Mouse (Mus musculus) intestine, postnatal 0 days (tissue): ENCODE results near the gene Cmss1. TPM values are rescaled to one million over a fixed set of nuclear protein-coding genes. Genes with fewer than 3 reads are reported as not detected.

Experiments used
- ATAC-seq: fragments of 200-750 bp; cut with Nextera tagmentation; 2 replicates; pipeline ENCODE4 v1.8.0; 2017; ENCODE audit warnings: mild to moderate bottlenecking, moderate TSS enrichment, moderate library complexity
- H3K27ac ChIP-seq: fragments of 300-500 bp; sonication (generic); 2 replicates; pipeline ENCODE4 v1.5.1; 2014; ENCODE audit warnings: mild to moderate bottlenecking, low read depth, low read length, moderate library complexity
- H3K27me3 ChIP-seq: fragments of 300-500 bp; sonication (generic); replicated peaks from 2 replicates; pipeline ENCODE4 v1.6.1; 2014; ENCODE audit warnings: low read length, mixed read lengths; ENCODE audit not compliant: control insufficient read depth, insufficient read depth
- H3K36me3 ChIP-seq: fragments of 300-500 bp; sonication (generic); 2 replicates; pipeline ENCODE4 v1.6.1; 2014; ENCODE audit warnings: mild to moderate bottlenecking, moderate library complexity; ENCODE audit not compliant: control insufficient read depth, insufficient read depth
- H3K4me1 ChIP-seq: fragments of 300-500 bp; sonication (generic); replicated peaks from 2 replicates; pipeline ENCODE4 v1.6.1; 2014; ENCODE audit warnings: antibody characterized with exemption, low read length, mixed read lengths; ENCODE audit not compliant: control insufficient read depth, insufficient read depth
- H3K4me2 ChIP-seq: fragments of 300-500 bp; sonication (generic); replicated peaks from 2 replicates; pipeline ENCODE4 v1.6.1; 2014; ENCODE audit warnings: low read depth, mild to moderate bottlenecking, moderate library complexity
- H3K4me3 ChIP-seq: fragments of 300-500 bp; sonication (generic); 2 replicates; pipeline ENCODE4 v1.5.1; 2014; ENCODE audit warnings: low read depth, low read length
- H3K9ac ChIP-seq: fragments of 300-500 bp; sonication (generic); 2 replicates; pipeline ENCODE4 v1.6.1; 2014; ENCODE audit warnings: mild to moderate bottlenecking, low read depth, low read length
- H3K9me3 ChIP-seq: fragments of 300-500 bp; sonication (generic); 2 replicates; pipeline ENCODE4 v1.6.1; 2016; ENCODE audit warnings: mixed run types; ENCODE audit not compliant: control insufficient read depth
- CTCF ChIP-seq: sonication (generic); IDR thresholded peaks from 2 replicates; pipeline ENCODE4 v1.5.1; 2016; ENCODE audit warnings: low read depth, mild to moderate bottlenecking, control low read depth, antibody characterized with exemption, moderate library complexity
- WGBS: fragments of 180-500 bp; shearing (Covaris S2); extraction: QIAGEN DNeasy Blood & Tissue Kit; methylation state at CpG from one replicate; pipeline ENCODE4 v1.1.7; 2014; 5-methylcytosine and 5-hydroxymethylcytosine counted together
- polyA plus RNA-seq: library from polyadenylated mRNA; unstranded; fragments of >200 nt; fragmentation: Nextera tagmentation; extraction: Ambion mirVana; gene quantifications from 2 replicates; pipeline ENCODE4 v1.2.1, GENCODE M21; 2015

The Cmss1 gene
- polyA plus RNA-seq, 1 experiment from 2014 or later, result 19.1 TPM

DNA sequence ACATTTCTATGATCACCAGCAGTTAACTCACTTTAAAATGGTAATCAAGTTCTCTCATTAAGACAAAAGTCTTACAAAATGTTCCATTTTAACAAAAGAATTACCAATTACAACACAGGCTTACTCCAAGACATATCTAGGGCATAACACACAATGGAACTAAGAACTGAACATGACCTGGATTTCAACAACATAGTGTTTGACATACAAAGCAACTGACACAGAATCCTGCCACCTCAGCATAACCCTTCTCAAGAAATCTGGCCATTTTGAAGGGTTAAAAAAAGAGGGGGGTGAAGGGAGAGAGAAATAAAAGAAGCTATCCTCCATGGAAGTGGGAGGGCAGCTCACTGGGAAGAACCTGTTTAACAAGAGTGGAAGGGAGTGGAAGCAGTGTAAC is 5.6 kb downstream of the Cmss1 start:
- Histone ChIP-seq H3K36me3 (no peaks in the 10 kb centered on the region), H3K4me2 (no peak overlapping the region), H3K4me1 (no peaks in the 10 kb centered on the region), H3K9me3 (no peaks in the 10 kb centered on the region), H3K27me3 (no peaks in the 10 kb centered on the region), H3K9ac (no peak overlapping the region), H3K27ac (no peak overlapping the region), H3K4me3 (no peak overlapping the region)
- no peak for TF ChIP-seq CTCF
- no peak for ATAC-seq

DNA sequence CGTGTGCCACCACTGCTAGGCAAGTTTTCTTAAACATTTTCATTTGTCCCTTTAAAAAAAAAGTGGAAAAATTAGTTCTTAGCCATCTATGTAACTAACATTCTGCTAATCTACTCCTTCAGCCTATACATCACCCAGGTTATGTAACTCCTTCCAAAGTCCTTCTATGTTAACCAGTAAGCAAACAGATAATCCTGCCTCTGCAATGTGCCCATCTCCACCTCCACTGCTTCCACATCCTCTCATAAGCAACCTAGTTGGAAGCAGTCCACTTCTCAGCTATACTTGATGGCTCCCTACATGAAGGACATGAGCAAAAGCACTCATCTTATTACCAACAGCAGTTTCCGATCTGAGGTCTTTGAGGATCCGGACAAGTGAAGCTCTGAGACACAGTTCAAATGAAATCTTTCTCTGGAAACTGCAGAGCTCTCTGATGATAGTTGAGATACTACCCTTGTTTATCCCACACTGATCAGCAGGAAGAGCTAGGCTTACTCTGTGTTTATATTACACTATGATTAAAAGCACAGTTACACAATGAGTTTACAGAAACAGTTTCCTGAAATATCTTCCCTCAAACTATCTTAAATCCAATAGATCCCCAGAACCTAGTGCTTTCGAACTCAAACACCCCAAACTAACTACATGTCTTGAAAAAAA is 9.2 kb downstream of the Cmss1 start:
- Histone ChIP-seq H3K4me2 (no peak overlapping the region), H3K9ac (no peak overlapping the region), H3K9me3 (no peaks in the 10 kb centered on the region), H3K27me3 (no peaks in the 10 kb centered on the region), H3K27ac (no peak overlapping the region), H3K4me3 (no peak overlapping the region), H3K36me3 (no peaks in the 10 kb centered on the region), H3K4me1 (no peaks in the 10 kb centered on the region)
- TF ChIP-seq CTCF, result no peak
- no peak for ATAC-seq
- 65% methylated on average over 4 of the region's 4 CpGs for WGBS

DNA sequence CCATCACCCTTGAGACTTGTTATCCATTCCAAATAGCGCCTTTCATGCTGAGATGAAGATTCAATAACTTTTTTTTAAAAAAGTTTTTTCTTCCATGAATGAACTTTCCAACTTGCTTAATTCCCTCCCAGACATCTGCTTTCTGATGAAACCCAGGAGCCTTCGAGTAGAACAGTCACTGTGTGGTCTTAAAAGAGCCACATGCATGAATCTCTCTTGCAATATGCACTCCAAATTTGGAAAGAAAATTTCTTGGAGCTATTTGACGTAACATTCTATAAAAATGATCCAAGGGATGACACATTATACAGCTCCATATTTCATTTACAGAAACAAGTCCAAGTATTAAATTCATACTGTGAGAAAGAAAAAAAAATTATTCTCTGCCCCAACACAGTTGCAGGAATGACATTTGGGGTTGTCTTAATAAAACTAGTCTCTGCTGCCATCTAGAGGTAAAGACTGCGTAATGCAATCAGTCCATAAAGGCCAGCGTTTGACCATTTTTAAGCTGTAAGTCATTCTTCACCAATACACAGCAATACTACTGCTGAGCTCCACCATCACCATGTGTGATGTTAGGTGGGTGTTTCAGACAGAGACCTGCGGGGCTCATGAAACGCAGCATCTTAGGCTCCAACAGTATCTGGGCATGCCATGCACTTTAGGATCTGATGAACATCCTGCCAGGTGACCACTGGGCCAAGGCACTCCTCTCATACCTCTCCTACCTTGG is 13.1 kb downstream of the Cmss1 start:
- Histone ChIP-seq H3K27ac (no peak overlapping the region), H3K36me3 (no peaks in the 10 kb centered on the region), H3K9me3 (no peaks in the 10 kb centered on the region), H3K4me2 (no peak overlapping the region), H3K4me3 (no peak overlapping the region), H3K4me1 (no peaks in the 10 kb centered on the region), H3K27me3 (no peaks in the 10 kb centered on the region), H3K9ac (no peak overlapping the region)
- WGBS, result 33% methylated on average over 7 of the region's 7 CpGs
- TF ChIP-seq CTCF, result peak; percentile 86
- ATAC-seq, result peak; percentile 16; the same call in 1 of the 2 replicates

DNA sequence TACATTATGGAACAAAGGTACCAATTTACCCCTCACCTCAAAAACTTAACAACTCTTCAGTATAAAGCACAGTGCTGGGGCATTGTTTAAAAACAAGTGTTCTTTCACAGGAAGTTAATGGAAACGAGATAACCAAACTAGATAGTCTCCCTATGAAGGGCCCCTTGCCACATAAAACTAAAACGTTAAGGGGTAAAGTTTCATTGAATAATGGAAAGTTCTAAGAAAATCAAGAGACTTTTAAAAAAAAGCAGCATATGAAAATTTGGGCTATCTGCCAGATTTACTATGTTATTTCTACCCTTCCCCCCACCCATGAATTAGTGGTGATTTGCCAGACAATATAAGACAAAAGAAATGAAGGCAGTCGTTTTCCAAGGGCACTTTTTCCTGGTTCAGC is 21.5 kb downstream of the Cmss1 start:
- H3K9me3 ChIP-seq, result no peaks in the 10 kb centered on the region
- H3K4me1 ChIP-seq, result 0 out of 2 replicates have a peak, but pooled peaks cover 2% of the 10 kb centered on the region
- H3K36me3 ChIP-seq, result no peaks in the 10 kb centered on the region
- ATAC-seq, result no peak
- WGBS, result 24% methylated on average over 3 of the region's 3 CpGs
- no peak overlapping the region for H3K27ac ChIP-seq
- no peak for TF ChIP-seq CTCF
- no peak overlapping the region for H3K9ac ChIP-seq
- no peaks in the 10 kb centered on the region for H3K27me3 ChIP-seq
- H3K4me3 ChIP-seq, result no peak overlapping the region
- H3K4me2 ChIP-seq, result no peak overlapping the region

DNA sequence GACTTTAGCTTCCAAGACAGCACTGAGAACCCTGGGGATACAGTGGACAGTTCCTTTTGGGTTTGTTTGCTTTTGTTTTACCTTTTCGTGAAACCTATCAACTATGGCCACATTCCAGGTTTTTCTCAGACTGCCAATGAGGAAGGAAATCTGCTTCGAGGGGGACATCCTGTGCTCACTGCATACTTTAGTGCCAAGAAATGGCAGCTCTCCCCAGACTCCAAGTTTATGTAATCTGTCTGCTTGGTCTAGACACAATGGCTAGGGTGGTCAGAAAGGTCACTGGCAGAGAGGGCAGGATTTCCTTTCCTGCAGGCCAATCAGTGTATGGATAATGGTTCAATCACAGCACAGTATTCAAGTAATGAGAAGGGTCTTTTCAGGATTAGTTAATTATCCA is 24.7 kb downstream of the Cmss1 start:
- H3K27ac ChIP-seq, result no peak overlapping the region
- H3K4me2 ChIP-seq, result no peak overlapping the region
- no peak for ATAC-seq
- no peak overlapping the region for H3K4me3 ChIP-seq
- H3K36me3 ChIP-seq, result no peaks in the 10 kb centered on the region
- 0 out of 2 replicates have a peak, but pooled peaks cover 2% of the 10 kb centered on the region for H3K4me1 ChIP-seq
- no peaks in the 10 kb centered on the region for H3K9me3 ChIP-seq
- H3K9ac ChIP-seq, result no peak overlapping the region
- no peak for TF ChIP-seq CTCF
- 61% methylated on average over 2 of the region's 2 CpGs for WGBS
- no peaks in the 10 kb centered on the region for H3K27me3 ChIP-seq

DNA sequence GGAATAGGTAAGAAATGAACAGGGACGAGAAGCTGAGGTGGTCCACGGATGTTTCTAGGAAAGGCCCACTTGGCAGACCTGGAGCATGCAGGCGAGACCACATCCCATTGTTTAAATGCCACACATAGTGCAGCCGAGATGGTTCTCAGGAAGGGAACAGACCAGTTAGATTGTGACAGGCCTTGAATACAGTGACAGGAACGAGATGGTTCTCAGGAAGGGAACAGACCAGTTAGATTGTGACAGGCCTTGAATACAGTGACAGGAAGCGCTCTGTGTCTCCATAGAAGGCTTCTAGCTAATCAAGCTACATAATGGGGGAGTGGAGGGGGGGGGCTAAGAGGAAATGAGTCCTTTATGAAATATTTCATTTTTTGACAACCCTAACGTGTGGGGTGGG is 26.6 kb downstream of the Cmss1 start:
- TF ChIP-seq CTCF, result no peak
- Histone ChIP-seq H3K27ac (no peak overlapping the region), H3K36me3 (no peaks in the 10 kb centered on the region), H3K9me3 (no peaks in the 10 kb centered on the region), H3K9ac (no peak overlapping the region), H3K27me3 (no peaks in the 10 kb centered on the region), H3K4me1 (0 out of 2 replicates have a peak, but pooled peaks cover 2% of the 10 kb centered on the region), H3K4me2 (no peak overlapping the region), H3K4me3 (no peak overlapping the region)
- 71% methylated on average over 7 of the region's 7 CpGs for WGBS
- ATAC-seq, result no peak
